Mouse (Mus musculus) cerebellum, adult 2 months (tissue): Measurements from ENCODE around the gene Guca2a.
"Not testable (repeated sequence)": the region's sequence is repeated elsewhere in the genome, so short reads cannot be mapped to it uniquely, and the experiment has no call there.

Source experiments
- CTCF ChIP-seq: fragments of 200-500 bp; IDR thresholded peaks from 2 replicates; pipeline ENCODE4 v1.5.1; 2011; ENCODE audit warnings: low read depth, mild to moderate bottlenecking, control low read depth, low read length, moderate library complexity, borderline replicate concordance; ENCODE audit not compliant: insufficient read depth
- POLR2A ChIP-seq: fragments of 200-500 bp; IDR thresholded peaks from 2 replicates; pipeline ENCODE4 v1.6.1; 2011; ENCODE audit warnings: low read length, control low read depth, borderline replicate concordance; ENCODE audit not compliant: insufficient read depth

DNA sequence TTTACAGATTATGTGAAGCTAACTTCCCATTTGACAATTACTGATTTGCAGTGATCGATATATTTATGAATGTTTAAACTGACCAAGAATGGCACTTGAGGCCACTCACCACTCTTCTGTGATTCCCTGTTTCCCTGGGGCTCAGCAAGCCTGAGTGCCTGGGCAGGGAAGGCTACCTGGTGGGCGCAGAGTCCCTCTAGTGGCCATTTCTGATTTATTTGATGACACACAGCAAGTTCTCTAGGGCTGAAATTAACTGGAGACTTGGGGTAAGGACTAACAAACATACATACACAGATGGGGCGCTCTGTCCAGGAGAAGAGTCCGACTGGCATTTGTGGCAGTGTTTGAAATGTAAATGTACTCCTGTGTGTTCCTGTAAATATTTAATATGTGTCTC lies 9.1 kb upstream of the Guca2a start:
- peak; percentile 16; the same call in 1 of the 2 replicates for TF ChIP-seq CTCF
- not testable (repeated sequence) for TF ChIP-seq POLR2A
